Mouse (Mus musculus) liver, adult 2 months (tissue): ENCODE data around the gene Defb45. TPM values are rescaled to one million over a fixed set of nuclear protein-coding genes. Genes with fewer than 3 reads are reported as not detected.

Experiments
- DNase-seq: peaks from one replicate; pipeline ENCODE4 v3.0.0-alpha.2; 2011; ENCODE audit warnings: low read depth, low spot score; ENCODE audit errors: extremely low read depth
- H3K27ac ChIP-seq: fragments of 200-500 bp; replicated peaks from 2 replicates; pipeline ENCODE4 v1.5.1; 2012; ENCODE audit warnings: low read depth, mild to moderate bottlenecking, control low read depth, inconsistent platforms, low read length; ENCODE audit not compliant: insufficient read depth
- H3K27me3 ChIP-seq: fragments of 200-500 bp; 2 replicates; pipeline ENCODE4 v1.6.1; 2012; ENCODE audit warnings: mild to moderate bottlenecking, moderate library complexity, low read length, inconsistent platforms; ENCODE audit not compliant: control insufficient read depth, insufficient read depth
- H3K36me3 ChIP-seq: fragments of 200-500 bp; 2 replicates; pipeline ENCODE4 v1.6.1; 2012; ENCODE audit warnings: low read length, inconsistent platforms; ENCODE audit not compliant: control insufficient read depth, insufficient read depth
- H3K4me1 ChIP-seq: fragments of 200-500 bp; 2 replicates; pipeline ENCODE4 v1.6.1; 2011; ENCODE audit warnings: low read length; ENCODE audit not compliant: control insufficient read depth, insufficient read depth
- H3K4me3 ChIP-seq: fragments of 200-500 bp; 2 replicates; pipeline ENCODE4 v1.5.1; 2011; ENCODE audit warnings: low read depth, mild to moderate bottlenecking, control low read depth, low read length, moderate library complexity; ENCODE audit not compliant: insufficient read depth
- H3K79me2 ChIP-seq: fragments of 200-500 bp; 2 replicates; pipeline ENCODE4 v1.6.1; 2012; ENCODE audit warnings: inconsistent platforms, mild to moderate bottlenecking, low read length, moderate library complexity; ENCODE audit not compliant: control insufficient read depth, insufficient read depth
- H3K9ac ChIP-seq: fragments of 200-500 bp; 2 replicates; pipeline ENCODE4 v1.6.1; 2012; ENCODE audit warnings: low read depth, mild to moderate bottlenecking, control low read depth, inconsistent platforms, low read length
- CTCF ChIP-seq: fragments of 200-500 bp; IDR thresholded peaks from 2 replicates; pipeline ENCODE4 v1.5.1; 2011; ENCODE audit warnings: low read depth, low read length, control low read depth
- POLR2A ChIP-seq: fragments of 200-500 bp; IDR thresholded peaks from 2 replicates; pipeline ENCODE4 v1.6.1; 2011; ENCODE audit warnings: low read length, control low read depth; ENCODE audit not compliant: insufficient read depth; ENCODE audit errors: extremely low read depth
- WGBS: fragments of 180-500 bp; shearing (Covaris S2); methylation state at CpG from one replicate; pipeline ENCODE4 v1.1.7; 2018; 5-methylcytosine and 5-hydroxymethylcytosine counted together
- polyA plus RNA-seq: library from polyadenylated mRNA; depleted of rRNA; stranded (reverse); fragments of >200 nt; gene quantifications from 2 replicates; pipeline ENCODE4 v1.2.3, GENCODE M21; 2012; rRNA removed
- total RNA-seq: library from RNA; depleted of rRNA; stranded (reverse); fragments of >200 nt; gene quantifications from 2 replicates; pipeline ENCODE4 v1.2.3, GENCODE M21; 2014; rRNA removed

The Defb45 gene
- total and polyA plus RNA-seq, 2 experiments: not detected

- DNase-seq: no peak
- 73% methylated on average over 4 of the region's 4 CpGs for WGBS
- H3K36me3 ChIP-seq: no peaks in the 10 kb centered on the region
- no peak overlapping the region for H3K9ac ChIP-seq
- TF ChIP-seq CTCF: no peak
- TF ChIP-seq POLR2A: no peak
- H3K4me3 ChIP-seq: no peak overlapping the region
- H3K4me1 ChIP-seq: peaks cover 8% of the 10 kb centered on the region; the same call in 1 of the 2 replicates
- no peaks in the 10 kb centered on the region for H3K79me2 ChIP-seq
- H3K27me3 ChIP-seq: no peaks in the 10 kb centered on the region
- no peak overlapping the region for H3K27ac ChIP-seq
Observed at GRCm38 (mm10) chr2:152543478-152543877, 55.7 kb downstream of the Defb45 start.

Other genes starting within 250 kb of the Defb45 start
- gene Nrsn2, start 222.8 kb downstream of the Defb45 start, total RNA-seq: not detected in 2 replicates
- not detected in 2 replicates for gene Nrsn2, start 222.8 kb downstream of the Defb45 start, polyA plus RNA-seq
- gene Sox12, start 201.3 kb downstream of the Defb45 start, total RNA-seq: 0.18 and 0.40 TPM in 2 replicates
- 1.7 and 1.9 TPM in 2 replicates for gene Sox12, start 201.3 kb downstream of the Defb45 start, polyA plus RNA-seq
- gene Zcchc3, start 184.4 kb downstream of the Defb45 start, total RNA-seq: 0.37 and 0.47 TPM in 2 replicates
- gene Zcchc3, start 184.4 kb downstream of the Defb45 start, polyA plus RNA-seq: 0.40 and 0.44 TPM in 2 replicates
- not detected in 2 replicates for gene 6820408C15Rik, start 183.8 kb downstream of the Defb45 start, total RNA-seq
- not detected in 2 replicates for gene 6820408C15Rik, start 183.8 kb downstream of the Defb45 start, polyA plus RNA-seq
- gene Defb23, start 134.8 kb downstream of the Defb45 start, total RNA-seq: not detected in 2 replicates
- not detected in 2 replicates for gene Defb23, start 134.8 kb downstream of the Defb45 start, polyA plus RNA-seq
- not detected in 2 replicates for gene Defb20, start 122.3 kb downstream of the Defb45 start, total RNA-seq
- gene Defb20, start 122.3 kb downstream of the Defb45 start, polyA plus RNA-seq: not detected in 2 replicates
- not detected in 2 replicates for gene Defb22, start 109.3 kb downstream of the Defb45 start, total RNA-seq
- gene Defb22, start 109.3 kb downstream of the Defb45 start, polyA plus RNA-seq: not detected in 2 replicates
- not detected in 2 replicates for gene Defb26, start 87.7 kb downstream of the Defb45 start, total RNA-seq
- gene Defb26, start 87.7 kb downstream of the Defb45 start, polyA plus RNA-seq: not detected in 2 replicates
- gene Defb28, start 81.1 kb downstream of the Defb45 start, total RNA-seq: not detected in 2 replicates
- gene Defb28, start 81.1 kb downstream of the Defb45 start, polyA plus RNA-seq: not detected in 2 replicates
- gene Defb29, start 59.3 kb downstream of the Defb45 start, total RNA-seq: not detected in 2 replicates
- gene Defb29, start 59.3 kb downstream of the Defb45 start, polyA plus RNA-seq: not detected in 2 replicates
- not detected in 2 replicates for gene Gm17416, start 30.1 kb downstream of the Defb45 start, total RNA-seq
- not detected in 2 replicates for gene Gm17416, start 30.1 kb downstream of the Defb45 start, polyA plus RNA-seq
- not detected in 2 replicates for gene Defb21, start 26.7 kb downstream of the Defb45 start, total RNA-seq
- not detected in 2 replicates for gene Defb21, start 26.7 kb downstream of the Defb45 start, polyA plus RNA-seq
- gene Defb19, start 19.1 kb downstream of the Defb45 start, total RNA-seq: not detected in 2 replicates
- not detected in 2 replicates for gene Defb19, start 19.1 kb downstream of the Defb45 start, polyA plus RNA-seq
- not detected in 2 replicates for gene Defb36, start 4.9 kb upstream of the Defb45 start, total RNA-seq
- not detected in 2 replicates for gene Defb36, start 4.9 kb upstream of the Defb45 start, polyA plus RNA-seq
- 2.1 TPM in 1 of 2 replicates, not detected in the other for gene Defb25, start 23.7 kb upstream of the Defb45 start, total RNA-seq
- gene Defb25, start 23.7 kb upstream of the Defb45 start, polyA plus RNA-seq: not detected in 2 replicates
- 0.34 and 0.65 TPM in 2 replicates for gene Rem1, start 27.6 kb upstream of the Defb45 start, total RNA-seq
- 0.32 and 0.35 TPM in 2 replicates for gene Rem1, start 27.6 kb upstream of the Defb45 start, polyA plus RNA-seq
- 65.5 and 86.1 TPM in 2 replicates for gene H13, start 70.1 kb upstream of the Defb45 start, total RNA-seq
- gene H13, start 70.1 kb upstream of the Defb45 start, polyA plus RNA-seq: 117 and 148 TPM in 2 replicates
- gene Mcts2, start 87.6 kb upstream of the Defb45 start, total RNA-seq: 7.2 and 8.9 TPM in 2 replicates
- gene Mcts2, start 87.6 kb upstream of the Defb45 start, polyA plus RNA-seq: 2.4 and 3.8 TPM in 2 replicates
- 16.4 and 33.0 TPM in 2 replicates for gene Id1, start 136.9 kb upstream of the Defb45 start, total RNA-seq
- 19.2 and 33.0 TPM in 2 replicates for gene Id1, start 136.9 kb upstream of the Defb45 start, polyA plus RNA-seq
- gene Cox4i2, start 154.8 kb upstream of the Defb45 start, total RNA-seq: not detected in 2 replicates
- gene Cox4i2, start 154.8 kb upstream of the Defb45 start, polyA plus RNA-seq: 0.22 and 0.31 TPM in 2 replicates
- 14.9 and 16.1 TPM in 2 replicates for gene Bcl2l1, start 232.3 kb upstream of the Defb45 start, total RNA-seq
- gene Bcl2l1, start 232.3 kb upstream of the Defb45 start, polyA plus RNA-seq: 30.4 and 33.8 TPM in 2 replicates
- gene Tpx2, start 248.6 kb upstream of the Defb45 start, total RNA-seq: 0.18 and 1.1 TPM in 2 replicates
- 0.04 TPM in 1 of 2 replicates, not detected in the other for gene Tpx2, start 248.6 kb upstream of the Defb45 start, polyA plus RNA-seq